Mouse (Mus musculus): ENCODE data around the gene Zfp882.
"Not testable (repeated sequence)": the region's sequence is repeated elsewhere in the genome, so short reads cannot be mapped to it uniquely, and the experiment has no call there.

Gene Zfp882

GRCm38 (mm10) chr8:71952489-71952888, 44.1 kb downstream of the Zfp882 start:
- DNase-seq (ENCODE audit: low spot score) = no peak

- DNase-seq (ENCODE audit: low spot score) = not testable (repeated sequence)
Measured at GRCm38 (mm10) chr8:71952961-71953700, 44.7 kb downstream of the Zfp882 start.

- no peak for DNase-seq (ENCODE audit: low spot score)
Measured at GRCm38 (mm10) chr8:71954666-71955065, 46.3 kb downstream of the Zfp882 start.

GRCm38 (mm10) chr8:71960483-71960882, 52.1 kb downstream of the Zfp882 start:
- no peak for DNase-seq (ENCODE audit: low spot score)

- no peak for DNase-seq (ENCODE audit: low spot score)
Measured at GRCm38 (mm10) chr8:71961796-71962195, 53.4 kb downstream of the Zfp882 start.

GRCm38 (mm10) chr8:71964051-71964450, 55.6 kb downstream of the Zfp882 start:
- no peak for DNase-seq (ENCODE audit: low spot score)

GRCm38 (mm10) chr8:71965166-71965565, 56.8 kb downstream of the Zfp882 start:
- no peak for DNase-seq (ENCODE audit: low spot score)

Measured in layer of hippocampus, adult 9-10 months (tissue).